Mouse (Mus musculus) lung, adult 2 months (tissue): ENCODE data around the gene Cbr1. TPM values are rescaled to one million over a fixed set of nuclear protein-coding genes. Genes with fewer than 3 reads are reported as not detected.
A peak's percentile ranks its signal among the peaks of the same experiment; 100 is the strongest.

Experiments used
- DNase-seq: peaks from one replicate; pipeline ENCODE4 v3.0.0; 2022
- H3K4me1 ChIP-seq: fragments of 200-500 bp; 2 replicates; pipeline ENCODE4 v1.6.1; 2011; ENCODE audit warnings: low read length; ENCODE audit not compliant: control insufficient read depth, insufficient read depth
- H3K4me3 ChIP-seq: fragments of 200-500 bp; replicated peaks from 2 replicates; pipeline ENCODE3; 2011; ENCODE audit warnings: low read depth, mild to moderate bottlenecking, control low read depth, low read length; ENCODE audit errors: extremely low read depth
- CTCF ChIP-seq: fragments of 200-500 bp; IDR thresholded peaks from 2 replicates; pipeline ENCODE4 v1.5.1; 2011; ENCODE audit warnings: mild to moderate bottlenecking, low read length, control low read depth; ENCODE audit not compliant: insufficient read depth
- POLR2A ChIP-seq: fragments of 200-500 bp; IDR thresholded peaks from 2 replicates; pipeline ENCODE4 v1.6.1; 2011; ENCODE audit warnings: low read depth, mild to moderate bottlenecking, control low read depth, low read length, borderline replicate concordance; ENCODE audit errors: extremely low read depth
- WGBS: fragments of 180-500 bp; shearing (Covaris S2); methylation state at CpG from one replicate; pipeline ENCODE4 v1.1.7; 2018; 5-methylcytosine and 5-hydroxymethylcytosine counted together
- polyA plus RNA-seq: library from polyadenylated mRNA; depleted of rRNA; stranded (reverse); fragments of >200 nt; gene quantifications from 2 replicates; pipeline ENCODE4 v1.2.3, GENCODE M21; 2012; rRNA removed

Cbr1 gene
- 90.6 and 96.5 TPM in 2 replicates for polyA plus RNA-seq

DNA sequence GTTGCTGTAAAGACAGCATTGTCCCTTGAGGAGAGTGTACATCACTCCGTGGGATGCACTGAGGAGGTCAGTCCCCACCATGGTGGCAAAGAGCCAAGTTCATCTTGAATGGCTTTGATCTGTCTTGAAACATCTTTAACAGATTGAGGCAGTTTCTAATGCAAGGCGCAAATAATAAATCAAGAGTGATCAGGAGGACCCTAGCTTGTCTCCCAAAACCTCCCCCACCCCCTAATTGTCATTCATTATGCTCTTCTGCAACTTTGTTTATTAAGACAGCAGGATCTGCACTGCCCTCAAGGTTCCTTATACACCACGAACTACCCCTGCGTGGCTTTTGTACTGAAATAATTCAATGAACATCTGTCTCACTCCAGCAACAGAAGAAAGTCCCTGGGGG lies at the start of gene Cbr1:
Cbr1 (plus strand) TSS at position 301 of the 400 bp plus-strand sequence.
- 78% methylated on average over 4 of the region's 4 CpGs for WGBS
- no peak for DNase-seq
- no peak within 1 kb of the TSS for H3K4me3 ChIP-seq
- TF ChIP-seq CTCF (no peak), POLR2A (no peak)
- peaks cover 6% of the 10 kb centered on the region for H3K4me1 ChIP-seq

DNA sequence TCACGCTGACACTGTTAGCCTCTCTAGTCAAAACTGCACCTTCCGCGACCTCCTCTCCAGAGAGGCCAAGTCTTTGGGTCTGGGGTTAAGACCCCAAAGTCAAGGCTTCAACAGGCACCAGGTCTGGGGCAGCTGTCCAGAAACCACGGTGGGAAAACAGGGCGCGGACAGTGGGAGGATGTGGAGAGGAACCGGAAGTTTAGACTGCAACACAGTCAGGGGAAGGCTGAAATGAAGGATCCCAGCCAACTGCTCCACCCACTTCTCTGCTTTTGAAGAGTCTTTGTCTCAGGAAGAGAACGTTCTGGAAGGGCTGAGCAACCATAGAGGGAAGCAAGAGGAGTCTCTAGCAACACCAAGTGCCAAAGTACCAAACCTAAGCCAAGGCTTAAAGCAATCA lies 48.0 kb upstream of the Cbr1 start:
- no peak overlapping the region for H3K4me3 ChIP-seq
- TF ChIP-seq POLR2A: no peak
- no peak for TF ChIP-seq CTCF
- WGBS: 48% methylated on average over 8 of the region's 8 CpGs
- peak; percentile 26 for DNase-seq
- no peaks in the 10 kb centered on the region for H3K4me1 ChIP-seq

DNA sequence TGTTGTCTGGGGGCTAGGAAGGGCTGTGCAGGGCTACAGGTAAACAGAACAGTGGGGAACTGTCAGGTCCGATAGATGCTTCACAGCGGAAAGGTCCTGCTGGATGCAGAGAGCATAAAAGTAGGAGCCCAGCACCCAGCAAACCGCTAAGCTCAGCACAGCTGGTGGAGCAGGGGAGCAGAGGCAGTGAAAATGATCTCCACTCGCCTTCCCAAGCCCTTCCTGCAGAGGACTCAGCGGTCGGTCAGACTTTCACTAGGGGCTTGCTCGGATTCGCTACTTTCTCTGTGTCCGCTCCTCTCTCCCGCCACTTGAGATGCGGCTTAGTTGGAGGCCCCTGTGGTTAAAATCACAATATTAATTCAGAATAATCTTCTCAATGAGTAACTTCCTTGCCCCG lies 47.2 kb upstream of the Cbr1 start:
- no peak for TF ChIP-seq CTCF
- no peak for TF ChIP-seq POLR2A
- no peak overlapping the region for H3K4me3 ChIP-seq
- no peak for DNase-seq
- 66% methylated on average over 12 of the region's 12 CpGs for WGBS
- no peaks in the 10 kb centered on the region for H3K4me1 ChIP-seq

DNA sequence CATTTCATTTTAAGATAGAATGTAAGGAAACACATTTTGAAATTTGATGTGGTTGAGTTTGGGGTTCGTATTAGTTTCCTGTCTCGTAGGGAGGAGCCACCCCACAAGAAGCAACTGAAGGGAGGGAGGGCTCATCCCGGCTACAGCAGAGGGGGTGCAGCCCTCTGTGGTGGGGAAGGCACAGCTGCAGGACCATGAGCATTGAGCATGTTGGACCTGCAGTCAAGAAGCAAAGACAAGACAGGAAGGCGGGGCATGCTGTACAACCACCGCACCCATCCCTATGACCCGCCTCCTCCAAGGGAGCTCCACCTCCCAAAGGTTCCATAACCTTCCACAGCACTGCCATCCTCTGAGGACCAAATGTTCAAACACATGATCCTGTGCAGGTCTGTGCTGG lies 33.3 kb upstream of the Cbr1 start:
- DNase-seq: no peak
- TF ChIP-seq CTCF: no peak
- no peak for TF ChIP-seq POLR2A

GRCm38 (mm10) chr16:93573434-93573833 lies 32.2 kb upstream of the Cbr1 start:
- no peak overlapping the region for H3K4me3 ChIP-seq
- WGBS: 94% methylated on average over 5 of the region's 5 CpGs
- TF ChIP-seq POLR2A (no peak), CTCF (no peak)
- no peak for DNase-seq
- H3K4me1 ChIP-seq: no peaks in the 10 kb centered on the region

More for the DNA sequence above, 33.3 kb upstream of the Cbr1 start:
- WGBS: 81% methylated on average over 6 of the region's 6 CpGs
- H3K4me3 ChIP-seq: no peak overlapping the region
- H3K4me1 ChIP-seq: no peaks in the 10 kb centered on the region

GRCm38 (mm10) chr16:93574521-93575191 lies 31.0 kb upstream of the Cbr1 start:
- 38% methylated on average over 18 of the region's 18 CpGs for WGBS
- Histone ChIP-seq H3K4me3 (no peak overlapping the region), H3K4me1 (no peaks in the 10 kb centered on the region)
- no peak for DNase-seq
- TF ChIP-seq POLR2A (no peak), CTCF (no peak)

DNA sequence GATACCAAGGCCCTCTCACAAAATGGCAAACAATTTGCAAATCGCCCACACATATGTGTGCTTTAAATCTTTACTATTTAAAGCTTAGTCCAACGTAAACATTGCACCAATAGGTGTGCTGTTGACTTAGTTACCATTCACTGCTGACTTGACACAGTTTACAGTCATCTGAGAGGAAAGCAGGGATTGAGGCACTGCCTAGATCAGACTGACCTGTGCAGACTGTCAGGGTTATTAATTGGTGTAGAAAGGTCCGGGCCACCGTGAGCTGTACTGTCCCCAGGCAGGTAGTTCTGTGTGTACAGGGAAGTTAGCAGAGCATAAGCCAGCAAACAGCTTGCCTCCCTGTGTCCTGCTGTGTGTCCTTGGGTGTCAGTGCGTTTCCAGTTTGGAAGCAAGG lies 30.1 kb upstream of the Cbr1 start:
- no peak for TF ChIP-seq CTCF
- TF ChIP-seq POLR2A: no peak
- H3K4me1 ChIP-seq: no peaks in the 10 kb centered on the region
- no peak overlapping the region for H3K4me3 ChIP-seq
- 76% methylated on average over 5 of the region's 5 CpGs for WGBS
- no peak for DNase-seq

GRCm38 (mm10) chr16:93576412-93577082 lies 29.1 kb upstream of the Cbr1 start:
- Histone ChIP-seq H3K4me1 (no peaks in the 10 kb centered on the region), H3K4me3 (no peak overlapping the region)
- WGBS: 30% methylated on average over 14 of the region's 14 CpGs
- TF ChIP-seq POLR2A (no peak), CTCF (peak; percentile 95)
- DNase-seq: peak; percentile 80

DNA sequence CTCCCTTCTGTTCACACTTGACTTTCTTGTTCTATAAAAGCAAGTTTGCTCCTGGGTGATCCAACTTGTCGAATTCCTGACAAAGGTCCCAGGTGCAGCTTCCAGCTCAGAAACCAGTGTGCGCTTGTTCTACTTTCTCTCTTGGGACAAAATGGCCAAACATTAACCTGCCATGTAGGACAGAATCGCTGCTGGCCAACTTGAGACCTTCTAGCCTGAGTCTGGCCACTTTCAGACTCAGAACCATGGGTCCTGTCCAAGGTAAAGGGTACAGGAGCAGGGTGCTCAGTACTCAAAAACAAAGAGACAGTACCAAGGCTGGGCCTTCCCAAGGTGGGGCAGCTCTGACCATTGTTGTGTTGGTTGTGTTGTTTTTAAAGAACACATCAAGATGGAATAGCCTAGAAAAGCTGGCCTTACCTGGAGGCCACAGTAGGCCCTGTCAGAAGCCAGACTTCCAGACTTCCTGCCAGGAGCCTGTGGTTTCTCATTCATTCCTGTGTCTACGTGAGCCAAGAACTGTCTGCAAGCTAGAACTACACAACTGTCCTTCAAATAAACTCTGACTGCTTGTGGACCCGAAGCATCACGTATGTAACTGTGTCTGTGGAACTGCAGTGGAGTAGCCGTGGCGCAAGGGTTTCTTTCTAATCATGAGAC lies 27.2 kb upstream of the Cbr1 start:
- H3K4me1 ChIP-seq: no peaks in the 10 kb centered on the region
- DNase-seq: no peak
- H3K4me3 ChIP-seq: no peak overlapping the region
- 83% methylated on average over 8 of the region's 8 CpGs for whole genome bisulfite sequencing
- TF ChIP-seq CTCF (no peak), POLR2A (no peak)

GRCm38 (mm10) chr16:93581125-93581524 lies 24.5 kb upstream of the Cbr1 start:
- 40% methylated on average over 6 of the region's 6 CpGs for WGBS
- no peak for DNase-seq

More at GRCm38 (mm10) chr16:93581125-93581524, 24.5 kb upstream of the Cbr1 start:
- Histone ChIP-seq H3K4me1 (no peaks in the 10 kb centered on the region), H3K4me3 (no peak overlapping the region)
- TF ChIP-seq POLR2A (no peak), CTCF (no peak)
